Mouse (Mus musculus): ENCODE data around the gene Scarb2.
"Not testable (repeated sequence)": the region's sequence is repeated elsewhere in the genome, so short reads cannot be mapped to it uniquely, and the experiment has no call there.

The Scarb2 gene

DNA sequence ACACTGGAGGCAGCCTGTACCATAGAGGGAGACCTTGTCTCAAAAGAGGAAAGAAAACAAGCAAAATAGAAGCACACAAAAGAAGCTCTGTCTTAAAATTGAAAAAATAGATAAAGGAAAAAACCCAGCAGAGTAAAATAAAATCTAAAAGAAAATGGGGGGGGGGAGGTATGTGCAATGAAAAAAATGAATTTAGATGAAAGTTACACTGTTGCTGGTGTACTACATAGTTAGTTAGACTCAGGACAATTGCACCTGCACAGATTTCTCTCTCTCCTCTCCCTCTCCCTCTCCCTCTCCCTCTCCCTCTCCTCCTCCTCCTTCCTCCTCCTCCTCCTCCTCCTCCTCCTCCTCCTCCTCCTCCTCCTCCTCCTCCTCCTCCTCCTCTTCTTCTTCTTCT, at the start of gene Scarb2:
Gene Scarb2 (minus strand): TSS at position 101 of the 400 bp plus-strand sequence.
- no peak for DNase-seq

DNA sequence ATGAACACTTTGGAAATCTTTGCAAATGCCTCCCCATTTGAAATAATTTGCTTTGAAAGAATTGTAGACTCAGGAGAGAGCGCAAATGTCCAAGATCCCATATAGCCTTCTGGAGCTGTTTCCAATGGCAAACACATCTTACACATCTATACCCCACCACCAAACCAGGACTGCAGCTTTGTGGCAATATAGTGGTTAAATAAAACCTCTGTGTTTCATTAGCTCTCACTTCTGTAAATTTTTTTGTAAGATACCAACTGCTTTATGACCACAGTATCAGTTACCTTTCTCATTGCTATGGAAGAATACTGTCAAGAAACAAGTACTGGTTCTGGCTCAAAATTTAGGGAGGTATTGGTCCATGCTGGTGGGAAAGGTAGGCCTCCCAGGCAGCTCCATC, 49.3 kb upstream of the Scarb2 start:
- no peak for DNase-seq

DNA sequence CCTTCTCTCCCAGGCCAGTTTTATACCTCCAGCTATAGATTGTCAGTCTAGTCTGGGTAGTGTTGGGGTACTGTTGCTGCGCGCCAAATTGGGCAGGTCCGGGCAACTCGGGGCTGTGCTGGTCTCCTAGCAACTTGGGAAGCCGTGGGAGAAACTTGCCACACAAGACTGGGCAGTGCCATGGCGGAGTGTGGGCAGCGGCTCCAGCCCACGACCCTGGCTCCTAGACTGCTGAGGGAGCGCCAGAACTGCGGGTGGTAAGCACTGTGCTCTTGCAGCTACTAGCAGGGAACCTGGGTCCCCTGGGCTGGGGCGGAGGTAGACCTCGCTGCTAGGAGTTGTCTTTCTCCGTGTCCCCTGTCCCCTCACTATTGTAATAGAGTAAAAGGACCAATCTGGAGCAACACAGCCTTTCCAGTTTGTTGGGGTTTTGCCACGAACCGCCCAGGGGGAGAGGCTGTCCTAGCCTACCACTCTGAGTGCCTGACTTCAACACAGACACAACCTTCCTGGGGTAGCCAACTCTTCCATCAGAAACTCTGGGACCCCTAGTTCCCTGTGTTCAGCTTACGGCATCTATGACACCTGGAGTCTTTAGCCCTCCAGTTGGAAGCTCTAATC, 48.4 kb upstream of the Scarb2 start, which contains the start of gene Fam47e:
Gene Fam47e (plus strand): TSS at position 179 of the 621 bp plus-strand sequence.
- peak; percentile 17 for DNase-seq

DNA sequence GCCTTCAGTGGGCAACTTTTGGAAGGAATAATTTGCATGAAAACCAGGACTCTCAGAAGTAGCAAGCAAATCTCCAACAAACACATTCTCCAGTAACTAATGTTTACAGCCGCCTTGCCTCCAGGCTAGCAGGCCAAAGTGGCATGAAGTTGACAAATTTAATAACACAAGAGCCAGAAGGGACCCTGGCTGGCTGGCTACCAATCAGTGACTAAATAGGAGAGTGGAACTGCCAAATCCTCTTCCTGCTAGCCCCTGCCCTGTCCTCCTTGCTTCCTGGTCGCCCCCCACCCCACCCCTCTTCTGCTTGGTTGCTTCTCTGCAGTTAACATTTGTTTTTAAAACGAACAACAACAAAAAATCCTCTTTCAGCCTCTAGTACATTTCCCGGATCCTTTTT, 47.8 kb upstream of the Scarb2 start:
- no peak for DNase-seq

DNA sequence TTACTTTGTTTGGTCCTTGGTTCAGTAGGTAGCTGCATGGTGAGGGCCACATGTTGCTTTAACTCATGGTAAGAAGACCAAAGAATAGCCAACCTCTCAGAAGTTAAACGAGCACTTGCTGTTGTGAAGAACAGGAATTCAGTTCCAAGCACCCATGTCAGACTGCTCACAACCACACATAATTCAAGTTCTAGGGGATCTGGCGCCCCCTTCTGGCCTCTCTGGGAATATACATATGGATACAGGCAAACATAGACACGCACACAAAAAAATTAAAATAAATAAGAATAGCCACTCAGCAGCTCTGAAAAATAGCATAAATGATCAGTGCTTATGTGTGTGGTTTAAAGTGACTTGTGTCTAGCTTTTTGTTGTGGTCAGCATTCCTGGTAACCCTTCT, 47.3 kb upstream of the Scarb2 start:
- peak; percentile 31 for DNase-seq

DNA sequence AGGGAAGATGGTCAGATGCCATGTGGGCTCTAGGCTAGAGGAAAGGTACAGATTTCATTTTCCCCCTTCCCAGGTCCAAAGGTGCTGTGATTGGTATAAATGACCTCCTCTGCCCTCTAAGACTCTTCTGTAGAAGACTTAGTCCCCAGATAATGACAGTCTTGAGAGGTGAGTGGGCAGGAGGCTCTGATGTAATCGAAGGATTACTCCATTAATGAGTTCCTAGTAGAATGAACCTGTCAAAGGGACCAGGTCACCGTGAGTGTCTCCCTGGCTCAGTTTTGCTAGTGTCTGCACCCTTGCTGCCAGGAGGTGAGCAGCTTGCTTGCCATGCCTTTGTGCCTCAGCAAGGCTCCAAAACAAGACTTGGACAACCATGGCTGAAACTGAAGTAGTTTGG, 46.0 kb upstream of the Scarb2 start:
- no peak for DNase-seq

DNA sequence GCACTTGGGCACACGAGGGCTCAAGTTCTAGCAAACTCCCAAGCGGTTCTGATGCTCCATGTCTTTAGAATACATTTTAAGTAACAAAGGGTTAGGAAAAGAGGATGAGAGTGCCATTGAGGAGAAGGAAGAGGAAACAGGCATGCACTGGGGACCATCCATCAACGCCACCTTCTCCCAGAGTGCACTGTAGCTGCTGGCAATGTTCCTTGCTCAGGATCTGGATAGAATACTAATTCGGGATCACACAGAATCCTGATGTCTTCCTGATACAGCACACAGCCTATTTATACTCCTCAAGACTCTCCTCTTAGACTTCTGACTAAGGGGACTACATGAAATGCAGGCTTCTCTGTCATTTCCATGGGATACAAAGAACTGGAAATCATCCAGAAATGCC, 33.1 kb upstream of the Scarb2 start:
- no peak for DNase-seq

DNA sequence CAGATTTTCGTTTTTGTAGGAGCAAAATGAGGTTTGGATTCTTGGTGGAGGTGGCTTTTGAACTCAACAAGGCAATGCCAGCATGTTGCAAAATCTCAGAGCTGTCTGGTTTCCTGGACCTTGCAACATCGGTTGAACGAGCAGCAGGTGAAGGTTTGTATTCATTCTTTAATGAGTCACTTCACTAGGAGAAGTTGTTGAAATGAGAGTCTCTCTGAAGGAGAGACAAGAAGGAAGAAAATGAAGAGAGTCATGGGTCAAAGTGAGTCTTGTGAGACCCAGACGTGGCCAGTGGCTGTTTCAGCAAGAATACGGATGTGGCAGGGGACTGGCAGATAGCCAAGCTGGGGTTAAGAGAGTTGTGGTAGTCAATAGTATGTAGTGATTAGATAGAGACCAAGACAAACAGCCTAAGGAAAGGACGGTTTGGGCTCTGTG, 18.2 kb upstream of the Scarb2 start:
- DNase-seq: peak; percentile 79

DNA sequence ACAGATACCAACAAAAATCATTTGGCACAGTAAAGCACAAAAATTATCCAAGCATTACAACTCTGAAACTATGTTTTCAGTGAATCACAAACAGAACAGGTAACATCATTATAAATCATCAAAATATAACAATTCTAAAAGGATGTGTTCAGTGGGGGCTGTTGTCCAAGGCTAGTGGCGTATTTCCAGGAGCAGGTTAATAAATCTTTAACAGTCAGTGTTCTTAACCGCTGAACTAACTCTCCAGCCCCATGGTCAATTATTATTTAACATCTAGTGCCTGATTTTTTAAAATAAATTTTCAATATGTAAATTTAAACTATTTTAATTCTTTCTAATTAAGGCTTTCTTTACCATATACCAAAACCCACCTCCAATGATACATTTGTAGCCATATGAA, 14.5 kb upstream of the Scarb2 start:
- not testable (repeated sequence) for DNase-seq

DNA sequence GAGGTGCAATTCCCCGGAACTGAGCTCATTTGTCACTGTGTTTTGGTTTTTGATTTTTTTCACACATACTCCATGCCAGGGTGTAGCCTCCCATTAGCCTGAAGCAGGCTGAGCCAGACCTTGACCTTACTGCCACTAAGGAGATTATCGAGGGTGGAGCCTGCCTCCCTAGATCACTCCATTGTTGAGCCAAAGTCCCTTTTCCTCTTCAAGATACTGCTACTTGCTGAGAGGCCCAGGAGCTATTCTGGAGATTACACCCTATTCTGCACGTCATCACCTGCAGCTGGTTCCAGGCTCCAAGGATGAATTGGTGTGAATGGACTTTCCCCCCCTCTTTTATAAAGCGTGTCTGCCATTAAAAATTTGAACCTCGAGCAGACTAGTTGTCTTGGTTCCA, 5.4 kb upstream of the Scarb2 start:
- DNase-seq: no peak

DNA sequence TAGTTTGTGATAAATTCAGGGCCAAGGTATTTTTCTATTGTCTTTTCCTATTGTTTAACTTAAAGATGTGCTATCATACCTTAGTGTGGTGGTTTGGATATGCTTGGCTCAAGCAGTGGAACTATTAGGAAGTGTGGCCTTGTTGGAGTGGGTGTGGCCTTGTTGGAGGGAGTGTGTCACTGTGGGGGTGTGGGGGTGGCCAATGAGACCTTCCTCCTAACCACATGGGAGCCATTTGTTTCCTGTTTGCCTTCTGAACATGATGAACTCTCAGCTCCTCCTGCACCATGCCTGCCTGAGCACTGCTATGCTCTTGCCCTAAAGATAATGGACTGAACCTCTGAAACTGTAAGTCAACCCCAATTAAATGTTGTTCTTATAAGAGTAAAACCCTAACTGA, 4.6 kb upstream of the Scarb2 start:
- peak; percentile 66 for DNase-seq

DNA sequence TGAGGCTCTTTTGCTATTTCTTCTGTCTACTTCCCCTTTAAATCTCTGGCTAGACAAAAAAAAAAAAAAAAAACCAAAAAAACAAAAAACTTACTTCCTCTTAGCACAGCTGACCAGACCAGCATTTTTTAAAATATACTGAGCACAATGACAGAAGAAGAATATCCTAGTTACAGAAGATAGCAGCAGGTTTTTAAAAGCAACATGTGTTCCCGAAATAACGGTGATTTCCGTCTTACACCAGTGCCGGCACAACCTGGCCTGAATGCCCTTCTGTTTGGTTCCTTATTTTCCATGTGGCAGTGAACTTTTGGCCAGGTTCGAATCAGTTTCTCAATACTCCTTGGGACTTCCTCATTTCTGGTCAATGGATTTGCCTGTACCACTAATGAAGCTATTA, 2.2 kb upstream of the Scarb2 start:
- DNase-seq: peak; percentile 60

DNA sequence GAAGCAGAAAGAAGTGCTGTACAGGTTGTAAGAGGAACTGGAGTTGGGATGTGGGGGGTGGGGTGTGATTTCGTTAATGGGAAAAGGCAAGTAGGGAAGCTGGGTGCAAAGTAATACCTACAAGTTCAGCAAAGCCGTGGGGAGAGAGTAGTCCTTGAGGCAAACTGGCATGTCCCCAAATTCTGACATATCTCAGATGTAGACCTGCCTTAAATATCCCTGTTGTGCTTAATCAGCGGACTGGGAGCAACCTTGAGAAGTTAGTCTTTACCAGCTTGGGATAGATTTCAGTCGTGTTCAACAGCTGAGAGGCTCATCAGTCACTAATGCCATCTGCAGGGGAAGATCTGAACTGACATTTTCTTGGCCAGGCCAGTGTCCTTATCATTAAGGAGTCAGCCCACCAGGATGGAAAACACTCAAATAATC, 318 bp downstream of the Scarb2 start:
- DNase-seq: peak; percentile 80

DNA sequence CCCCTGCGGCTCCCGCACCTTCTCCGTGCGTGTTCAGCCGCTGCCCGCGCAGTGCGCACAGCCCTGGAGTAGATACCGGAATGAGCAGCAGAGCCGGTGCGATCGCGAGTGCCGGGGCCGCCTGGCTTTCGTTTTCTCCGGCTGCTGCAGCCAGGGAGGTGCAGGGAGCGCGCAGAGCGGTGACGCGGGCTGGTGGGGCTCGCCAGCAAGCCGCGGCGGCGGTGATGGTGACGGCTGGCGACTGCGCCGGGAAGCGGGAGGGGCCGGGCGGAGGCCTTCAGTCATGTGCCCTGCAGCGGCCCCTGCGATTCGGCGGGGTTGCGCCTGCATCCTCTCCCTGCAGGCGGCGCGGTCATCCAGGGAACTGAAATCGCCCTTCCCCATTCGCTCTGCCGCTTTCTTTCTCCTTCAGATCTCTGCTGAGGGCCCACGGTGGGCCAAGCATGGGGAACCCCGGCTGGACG, 1.2 kb downstream of the Scarb2 start:
- peak; percentile 98 for DNase-seq

DNA sequence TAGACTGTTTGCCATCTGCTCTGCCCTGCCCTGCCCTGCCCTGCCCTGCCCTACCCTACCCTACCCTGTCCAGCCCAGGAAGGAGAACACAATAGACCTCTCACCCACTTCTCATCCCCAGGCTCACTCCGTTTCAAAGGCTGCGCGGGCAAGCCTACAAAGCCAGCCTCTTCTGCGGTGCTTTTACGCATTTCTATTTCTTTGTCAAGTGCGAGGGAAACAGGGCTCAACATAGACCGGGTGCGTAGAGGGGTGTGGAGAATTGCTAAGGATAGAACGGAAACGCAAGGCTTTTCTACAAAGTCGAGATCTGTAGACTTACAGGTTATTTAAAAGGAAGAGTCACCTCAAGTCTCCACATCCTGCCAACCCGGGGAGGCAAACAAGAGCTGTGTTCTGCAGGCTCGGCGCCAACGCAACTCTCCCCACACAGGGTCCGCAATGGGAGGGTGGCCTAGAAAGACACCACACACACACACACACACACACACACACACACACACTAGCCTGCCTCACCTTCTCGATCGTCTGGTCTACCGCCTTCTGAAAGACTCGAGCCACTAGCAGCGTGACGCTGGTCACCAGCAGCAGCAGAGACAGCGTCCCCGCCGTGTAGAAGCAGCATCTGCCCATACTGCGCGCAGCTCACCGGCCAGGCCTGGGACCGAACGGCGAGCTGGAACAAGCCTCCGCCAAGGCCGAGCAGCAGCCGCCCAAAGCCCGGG, 1.8 kb downstream of the Scarb2 start:
- DNase-seq: peak; percentile 70

DNA sequence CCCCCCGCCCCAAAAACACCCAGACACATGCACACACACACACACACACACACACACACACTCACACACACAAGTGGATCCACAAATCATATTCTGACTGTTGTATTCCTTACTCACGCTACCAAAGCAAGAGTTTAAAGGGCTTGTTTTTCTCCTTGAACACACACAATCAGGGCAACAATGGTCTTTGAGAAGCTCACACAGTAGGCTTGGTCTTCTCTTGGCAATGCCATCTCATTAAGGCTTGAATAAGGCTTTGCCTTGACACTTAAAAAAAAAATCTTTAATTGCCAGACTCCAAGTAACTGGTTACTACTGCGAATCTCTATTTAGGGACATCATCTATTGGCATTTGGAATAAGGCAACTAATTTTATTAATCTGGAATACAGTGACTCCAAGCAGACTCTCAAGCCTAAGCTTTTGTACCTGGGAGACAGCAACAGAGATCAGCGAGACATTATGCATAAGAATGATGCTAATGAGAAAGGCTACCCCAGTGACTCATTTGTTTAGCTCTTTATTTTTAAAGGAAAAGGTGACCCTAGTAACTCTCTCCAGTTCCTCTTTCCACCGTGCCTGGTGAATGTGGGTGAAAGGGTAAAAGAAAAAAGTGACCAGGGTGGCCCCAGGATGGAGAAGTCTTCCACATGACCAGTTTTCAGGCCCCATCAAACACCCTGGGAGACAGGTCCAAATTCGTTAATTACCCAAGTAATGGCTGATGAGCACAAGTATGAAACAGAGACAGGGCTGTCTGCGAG, 2.6 kb downstream of the Scarb2 start:
- no peak for DNase-seq

DNA sequence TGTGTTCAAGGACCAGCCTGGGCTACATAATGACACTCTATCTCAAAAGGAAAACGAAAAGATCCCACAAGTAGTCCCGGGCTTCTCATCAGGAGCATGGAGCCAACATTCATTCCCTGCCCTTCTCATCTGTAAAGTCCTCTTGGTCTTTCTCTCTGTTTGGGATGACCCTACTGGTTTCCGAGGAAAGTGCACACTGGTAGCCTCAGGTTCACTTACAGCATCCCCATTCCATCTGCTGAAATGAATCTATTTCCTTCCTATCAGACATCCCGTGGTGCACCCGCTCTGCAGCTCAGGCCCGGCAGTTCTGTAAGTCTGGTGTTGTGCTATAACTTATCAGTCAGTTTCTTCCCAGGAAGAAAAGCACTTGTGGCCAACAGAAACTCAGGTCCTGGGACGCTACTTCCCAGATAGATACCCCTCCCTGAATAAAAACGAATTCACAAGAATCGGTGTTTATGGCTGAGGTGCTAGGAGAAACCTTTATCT, 3.2 kb downstream of the Scarb2 start:
- DNase-seq: peak; percentile 41

DNA sequence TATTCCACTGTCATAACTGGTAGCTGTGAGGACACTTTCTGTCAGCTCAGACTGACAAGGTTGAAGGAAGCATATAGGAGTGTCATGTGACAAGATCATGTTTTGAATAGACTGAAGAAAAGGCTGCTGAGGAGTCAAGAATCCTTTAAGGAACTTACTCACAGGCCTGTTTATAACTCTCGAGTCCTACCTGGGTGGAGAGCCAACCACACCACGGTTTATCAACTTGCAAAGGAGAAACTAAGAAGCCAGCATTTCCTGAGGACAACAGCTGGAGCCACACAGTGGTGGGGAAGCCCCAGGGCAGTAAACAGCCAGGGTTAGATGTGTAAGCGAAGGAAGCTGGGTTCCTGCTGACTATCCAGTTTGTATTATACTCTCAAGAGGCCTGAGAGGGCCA, 7.3 kb downstream of the Scarb2 start:
- DNase-seq: peak; percentile 43

DNA sequence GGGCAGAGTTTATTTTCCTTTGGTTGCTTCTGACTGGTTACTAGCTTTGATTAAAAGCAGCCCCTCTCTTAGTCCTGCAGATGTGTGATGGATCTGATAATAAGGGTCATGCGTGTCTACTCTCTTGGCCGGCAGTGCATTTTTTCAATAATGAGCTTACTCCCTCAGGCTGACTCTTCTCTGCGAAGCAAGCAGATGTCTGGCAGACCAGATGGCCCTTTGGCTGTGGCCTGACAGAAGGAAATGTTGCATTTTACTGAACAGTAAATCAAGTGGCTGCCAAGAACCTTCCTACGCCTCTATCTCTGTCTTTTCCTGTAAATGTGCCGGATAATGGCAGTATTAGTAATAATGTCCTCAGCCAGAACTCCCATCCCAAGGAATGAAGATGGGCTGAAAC, 8.0 kb downstream of the Scarb2 start:
- peak; percentile 52 for DNase-seq

DNA sequence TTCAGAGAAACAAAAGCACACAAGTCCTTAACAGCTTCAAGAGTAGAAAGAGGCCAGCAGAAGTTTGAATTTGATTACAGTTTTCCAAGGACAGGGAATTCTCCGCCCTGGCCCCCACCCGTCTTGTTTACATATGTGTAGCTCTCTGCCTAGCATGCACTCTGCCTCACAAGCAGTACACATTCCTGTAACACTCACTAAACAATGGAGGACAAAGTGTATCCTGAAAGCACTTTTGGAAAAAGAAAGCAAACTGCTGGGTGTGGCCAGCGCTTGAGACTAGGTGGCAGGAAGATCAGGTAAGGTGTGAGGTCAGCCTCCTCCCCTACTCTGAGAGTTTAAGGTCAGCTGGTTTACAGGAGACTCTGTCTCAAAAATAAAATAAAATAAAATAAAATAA, 8.4 kb downstream of the Scarb2 start:
- DNase-seq: peak; percentile 63

DNA sequence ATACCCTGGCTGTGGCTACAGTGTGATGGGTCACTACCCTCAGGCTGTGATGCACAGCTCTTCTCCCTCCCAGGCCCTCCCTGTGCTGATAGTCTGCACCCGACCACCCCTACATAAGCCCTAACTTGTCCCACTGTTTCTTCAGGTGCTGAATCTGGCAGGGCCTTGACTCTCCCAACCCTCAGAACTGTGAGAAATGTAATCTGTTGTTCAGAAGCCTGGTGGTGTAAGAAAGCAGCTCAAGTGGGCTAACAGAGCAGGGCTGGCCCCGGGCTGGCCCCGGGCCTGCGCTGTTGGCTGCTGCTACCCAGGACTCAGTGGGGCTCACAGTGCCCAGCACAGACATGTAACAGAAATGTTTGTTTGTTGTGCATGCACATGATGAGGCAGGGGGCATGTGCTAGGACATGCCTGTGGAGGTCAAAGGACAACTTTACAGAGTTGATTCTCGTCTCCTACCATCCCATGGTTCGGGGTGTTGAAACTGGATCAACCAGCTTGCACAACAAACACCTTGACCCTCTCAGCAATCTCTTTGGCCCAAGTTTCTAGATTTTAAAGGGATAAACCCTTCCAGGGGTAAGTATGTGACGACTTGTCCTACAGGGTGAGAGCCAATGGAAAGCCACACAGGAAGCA, 10.7 kb downstream of the Scarb2 start:
- DNase-seq: peak; percentile 72

DNA sequence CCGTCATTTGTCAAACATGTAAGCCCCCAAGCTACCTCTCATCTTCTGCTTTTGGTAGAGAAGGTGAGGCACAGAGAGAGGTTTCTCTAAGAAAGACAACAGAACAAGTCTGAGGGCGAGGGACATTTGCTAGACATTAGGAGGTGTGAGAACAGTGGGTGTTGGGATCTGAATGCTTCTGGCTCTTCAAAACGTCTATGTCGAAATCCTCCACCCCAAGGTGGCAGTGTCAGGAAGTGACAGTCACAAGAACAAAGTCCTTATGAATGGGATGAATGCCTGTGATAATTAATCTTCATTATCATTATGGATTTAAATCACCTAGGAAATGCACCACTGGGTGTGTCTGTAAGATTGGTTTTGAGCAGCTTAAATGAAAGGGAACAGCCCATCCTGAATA, 11.3 kb downstream of the Scarb2 start:
- peak; percentile 51 for DNase-seq

DNA sequence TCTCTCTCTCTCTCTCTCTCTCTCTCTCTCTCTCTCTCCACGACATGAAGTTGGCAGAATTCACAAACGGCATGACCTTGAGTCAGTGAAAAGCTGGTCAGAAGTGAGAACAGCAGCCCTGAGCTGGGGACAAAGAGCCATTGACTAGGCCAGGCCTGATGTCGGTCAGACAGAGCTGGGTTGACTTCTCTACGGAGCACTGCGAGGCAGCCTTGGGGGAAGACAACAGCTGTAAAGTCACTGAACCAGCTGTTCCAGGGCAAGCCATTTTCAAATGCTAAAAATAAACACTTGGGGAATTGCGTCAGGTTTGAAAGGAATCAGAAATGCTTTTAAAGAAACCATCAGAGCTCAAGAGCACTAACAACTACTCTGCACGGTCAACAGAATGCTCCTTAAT, 13.2 kb downstream of the Scarb2 start:
- peak; percentile 74 for DNase-seq
